Comparison of ENCODE assay signal across 10 mouse cellular contexts in the genomic region with DNA sequence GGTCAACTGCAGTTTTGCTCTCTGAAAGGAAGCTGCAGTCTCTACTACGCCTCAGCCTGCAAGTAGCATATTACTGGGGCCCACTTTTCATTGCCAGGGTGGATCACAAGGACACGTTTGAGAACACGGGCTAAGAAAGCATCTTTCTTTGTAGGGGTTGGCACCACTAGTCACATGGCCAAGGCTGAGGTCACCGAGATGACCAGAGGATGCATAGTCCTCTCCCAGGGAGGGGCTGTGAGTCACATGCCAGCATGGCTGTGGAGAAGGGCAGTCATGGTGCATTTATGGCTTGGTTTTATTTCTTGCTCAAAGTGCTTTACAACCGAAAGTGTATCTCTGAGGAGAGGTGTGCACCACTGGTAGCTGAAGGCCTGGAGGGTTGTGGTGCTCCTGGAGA.
DNase-seq lines count a peak whose midpoint lies in the region; ATAC-seq and TF ChIP-seq lines count a peak whose summit lies in the region.
"Had no signal": no experiment of that assay in that cellular context is flagged by ENCODE, and none has a peak within 500 bp of the region (broad histone marks: within the 10 kb centered on the region; RNA-seq: fewer than 3 reads in every experiment).

No protein-coding gene starts in this region.

- no peaks in the 10 kb centered on the region for H3K4me1 ChIP-seq in cerebellum, adult 2 months (ENCODE audit: control insufficient read depth, insufficient read depth, low read length)
- H3K4me1 ChIP-seq in cortical plate, adult 2 months (ENCODE audit: control insufficient read depth, insufficient read depth, low read length) = peaks cover 4% of the 10 kb centered on the region
- peaks cover 13% of the 10 kb centered on the region; the same call in 1 of the 2 replicates for H3K4me1 ChIP-seq in limb, embryonic 15.5 days
- H3K4me1 ChIP-seq in midbrain, embryonic 16.5 days (ENCODE audit: control insufficient read depth, insufficient read depth, low read length) = peaks cover 7% of the 10 kb centered on the region
- peaks cover 4% of the 10 kb centered on the region; the same call in 1 of the 2 replicates for H3K4me1 ChIP-seq in midbrain, embryonic 14.5 days (ENCODE audit: control insufficient read depth, insufficient read depth, low read length)

- no peak overlapping the region for H3K4me2 ChIP-seq in limb, embryonic 15.5 days
- H3K4me2 ChIP-seq in midbrain, embryonic 16.5 days (ENCODE audit: low read length) = no peak overlapping the region
- no peak overlapping the region for H3K4me2 ChIP-seq in midbrain, embryonic 14.5 days (ENCODE audit: low read length)
- H3K4me2 ChIP-seq: heart, embryonic 11.5 days; hindbrain, embryonic 13.5 days had no signal

- H3K36me3 ChIP-seq in limb, embryonic 15.5 days = peaks cover 16% of the 10 kb centered on the region
- H3K36me3 ChIP-seq in midbrain, embryonic 16.5 days (ENCODE audit: control insufficient read depth, insufficient read depth, low read length) = peaks cover 4% of the 10 kb centered on the region
- H3K36me3 ChIP-seq in midbrain, embryonic 14.5 days (ENCODE audit: control insufficient read depth, insufficient read depth, low read length) = peaks cover 17% of the 10 kb centered on the region; the same call in 1 of the 2 replicates

- H3K27ac ChIP-seq in cerebellum, adult 2 months (ENCODE audit: insufficient read depth, low read length) = peak overlapping the region; percentile 61; the same call in 1 of the 2 replicates
- peak overlapping the region; percentile 55; the same call in 1 of the 2 replicates for H3K27ac ChIP-seq in cortical plate, adult 2 months (ENCODE audit: insufficient read depth, low read length)
- H3K27ac ChIP-seq in limb, embryonic 15.5 days = peak overlapping the region; percentile 54
- H3K27ac ChIP-seq in midbrain, embryonic 16.5 days (ENCODE audit: low read length) = no peak overlapping the region
- no peak overlapping the region for H3K27ac ChIP-seq in midbrain, embryonic 14.5 days (replicated peaks; ENCODE audit: low read depth, low read length)
- H3K27ac ChIP-seq: hindbrain, embryonic 13.5 days had no signal

- no peaks in the 10 kb centered on the region for H3K9me3 ChIP-seq in limb, embryonic 15.5 days
- no peaks in the 10 kb centered on the region for H3K9me3 ChIP-seq in midbrain, embryonic 16.5 days (replicated peaks; ENCODE audit: control insufficient read depth, low read length, poor library complexity, severe bottlenecking)
- H3K9me3 ChIP-seq in midbrain, embryonic 14.5 days (ENCODE audit: control insufficient read depth, low read length) = no peaks in the 10 kb centered on the region
- H3K9me3 ChIP-seq: hindbrain, embryonic 13.5 days had no signal

- TF ChIP-seq POLR2A in cerebellum, adult 2 months (IDR thresholded peaks at IDR 0.05; ENCODE audit: borderline replicate concordance, insufficient read depth, low read length) = no peak
- TF ChIP-seq POLR2A in cortical plate, adult 2 months (IDR thresholded peaks at IDR 0.05; ENCODE audit: extremely low read depth, insufficient read depth, low read length) = no peak

- DNase-seq in cerebellum, adult 2 months = peak in 1 of 2 experiments; percentile 24
- no peak for DNase-seq in cerebellum, postnatal 25 days
- DNase-seq in layer of hippocampus, adult 9-11 months = peak; percentile 76
- DNase-seq in layer of hippocampus, postnatal 14 days (ENCODE audit: low spot score in 2 of 2) = no peak
- no peak for DNase-seq in midbrain, embryonic 14.5 days

- no peaks in the 10 kb centered on the region for H3K27me3 ChIP-seq in cerebellum, adult 2 months (ENCODE audit: control insufficient read depth, insufficient read depth, low read length)
- no peaks in the 10 kb centered on the region for H3K27me3 ChIP-seq in limb, embryonic 15.5 days
- H3K27me3 ChIP-seq in midbrain, embryonic 16.5 days (ENCODE audit: control insufficient read depth, insufficient read depth, low read depth, low read length) = no peaks in the 10 kb centered on the region
- no peaks in the 10 kb centered on the region for H3K27me3 ChIP-seq in midbrain, embryonic 14.5 days (ENCODE audit: control insufficient read depth, insufficient read depth, low read length)
- H3K27me3 ChIP-seq: hindbrain, embryonic 13.5 days had no signal

- no peak for TF ChIP-seq CTCF in cerebellum, adult 2 months (IDR thresholded peaks at IDR 0.05; ENCODE audit: borderline replicate concordance, insufficient read depth, low read depth, low read length)
- no peak for TF ChIP-seq CTCF in cortical plate, adult 2 months (IDR thresholded peaks at IDR 0.05; ENCODE audit: extremely low read depth, insufficient read depth, low read length)

- ATAC-seq in limb, embryonic 15.5 days (ENCODE audit: insufficient number of reproducible peaks, low FRiP score, low TSS enrichment, low read depth) = no peak
- ATAC-seq in midbrain, embryonic 16.5 days = no peak
- no peak for ATAC-seq in midbrain, embryonic 14.5 days (ENCODE audit: low FRiP score, low TSS enrichment)

- no peak overlapping the region for H3K4me3 ChIP-seq in cerebellum, adult 2 months (replicated peaks; ENCODE audit: insufficient read depth, low read depth, low read length)
- no peak overlapping the region for H3K4me3 ChIP-seq in cortical plate, adult 2 months (ENCODE audit: insufficient read depth, low read length)
- H3K4me3 ChIP-seq in limb, embryonic 15.5 days = no peak overlapping the region
- no peak overlapping the region for H3K4me3 ChIP-seq in midbrain, embryonic 16.5 days (ENCODE audit: low read depth, low read length)
- no peak overlapping the region for H3K4me3 ChIP-seq in midbrain, embryonic 14.5 days (replicated peaks; ENCODE audit: low read depth, low read length)
- H3K4me3 ChIP-seq: hindbrain, embryonic 13.5 days had no signal

- WGBS in cerebellum, adult 2 months = 69% methylated on average over 5 of the region's 5 CpGs
- 73% methylated on average over 5 of the region's 5 CpGs for WGBS in limb, embryonic 15.5 days
- 84% methylated on average over 5 of the region's 5 CpGs for WGBS in midbrain, embryonic 16.5 days
- 87% methylated on average over 5 of the region's 5 CpGs for WGBS in midbrain, embryonic 14.5 days

- H3K9ac ChIP-seq in limb, embryonic 15.5 days = no peak overlapping the region
- no peak overlapping the region for H3K9ac ChIP-seq in midbrain, embryonic 16.5 days (ENCODE audit: low read depth, low read length)
- no peak overlapping the region for H3K9ac ChIP-seq in midbrain, embryonic 14.5 days (replicated peaks; ENCODE audit: low read length)
- H3K9ac ChIP-seq: hindbrain, embryonic 13.5 days had no signal

Comparison
In these comparisons a context has a peak if more than half of its experiments do, and no peak if none do; other contexts are left out.
1. H3K27ac ChIP-seq: peak in cerebellum, adult 2 months (single experiment), cortical plate, adult 2 months (single experiment) and limb, embryonic 15.5 days (single experiment); none in midbrain, embryonic 16.5 days (single experiment) and midbrain, embryonic 14.5 days (single experiment).